Mouse (Mus musculus) megakaryocyte progenitor cell, adult 5-6 weeks (primary cell): ENCODE data around the gene Cul1. TPM values are rescaled to one million over a fixed set of nuclear protein-coding genes. Genes with fewer than 3 reads are reported as not detected.
A peak's percentile ranks its signal among the peaks of the same experiment; 100 is the strongest.

ENCODE experiments used
- ATAC-seq: replicated peaks from 2 replicates; pipeline ENCODE4 v1.8.0; 2016; ENCODE audit warnings: mild to moderate bottlenecking, moderate TSS enrichment, inconsistent platforms; ENCODE audit not compliant: poor library complexity
- total RNA-seq, 2 experiments: library from RNA; stranded (forward) in 1 of 2; stranded (reverse) in 1 of 2; fragments of 157-497, 149-512 nt in 1 of 2; fragments of 200-1000 nt in 1 of 2; gene quantifications; 2 replicates each; pipeline versions ENCODE4 v1.2.3 to v1.2.4; 2015 to 2017

Gene Cul1
- total RNA-seq, 2 experiments from 2014 or later: 122 to 214 TPM

- ATAC-seq: no peak
These were observed 16.6 kb downstream of the Cul1 start for GRCm38 (mm10) chr6:47469760-47470159.

- no peak for ATAC-seq
These were observed 19.2 kb downstream of the Cul1 start for GRCm38 (mm10) chr6:47472444-47472843.

- no peak for ATAC-seq
These were observed 28.8 kb downstream of the Cul1 start for GRCm38 (mm10) chr6:47482027-47482426.

GRCm38 (mm10) chr6:47494562-47494961 lies 41.4 kb downstream of the Cul1 start:
- ATAC-seq: no peak

GRCm38 (mm10) chr6:47520030-47520429 lies 66.8 kb downstream of the Cul1 start:
- no peak for ATAC-seq

- no peak for ATAC-seq
These were observed 69.2 kb downstream of the Cul1 start for GRCm38 (mm10) chr6:47522431-47522830.

GRCm38 (mm10) chr6:47525041-47525440 lies 71.8 kb downstream of the Cul1 start:
- ATAC-seq: no peak

GRCm38 (mm10) chr6:47526446-47526845 lies 73.2 kb downstream of the Cul1 start:
- ATAC-seq: no peak

- ATAC-seq: no peak
These were observed 73.9 kb downstream of the Cul1 start for GRCm38 (mm10) chr6:47527129-47527528.

- ATAC-seq: peak; percentile 21
These were observed 74.5 kb downstream of the Cul1 start for GRCm38 (mm10) chr6:47527655-47528054.

- no peak for ATAC-seq
These were observed 79.3 kb downstream of the Cul1 start for GRCm38 (mm10) chr6:47532547-47532946.

- no peak for ATAC-seq
These were observed 82.1 kb downstream of the Cul1 start for GRCm38 (mm10) chr6:47535333-47535732.

- no peak for ATAC-seq
These were observed 99.1 kb downstream of the Cul1 start for GRCm38 (mm10) chr6:47552280-47552679.

GRCm38 (mm10) chr6:47559287-47559686 lies 106.1 kb downstream of the Cul1 start:
- no peak for ATAC-seq

GRCm38 (mm10) chr6:47560407-47560806 lies 107.2 kb downstream of the Cul1 start:
- ATAC-seq: no peak

- no peak for ATAC-seq
These were observed 107.6 kb downstream of the Cul1 start for GRCm38 (mm10) chr6:47560846-47561245.

- ATAC-seq: no peak
These were observed 108.2 kb downstream of the Cul1 start for GRCm38 (mm10) chr6:47561426-47561825.

GRCm38 (mm10) chr6:47565326-47566035 lies 112.3 kb downstream of the Cul1 start:
- ATAC-seq: peak; percentile 87

- ATAC-seq: no peak
These were observed 119.7 kb downstream of the Cul1 start for GRCm38 (mm10) chr6:47572887-47573286.
